Mouse (Mus musculus): Measurements from ENCODE around the gene Polr1c. TPM values are rescaled to one million over a fixed set of nuclear protein-coding genes. Genes with fewer than 3 reads are reported as not detected.

Polr1c gene
- 46.8 and 48.4 TPM in 2 replicates for polyA plus RNA-seq (2015; fragmentation: Nextera tagmentation; extraction: Ambion mirVana)

DNA sequence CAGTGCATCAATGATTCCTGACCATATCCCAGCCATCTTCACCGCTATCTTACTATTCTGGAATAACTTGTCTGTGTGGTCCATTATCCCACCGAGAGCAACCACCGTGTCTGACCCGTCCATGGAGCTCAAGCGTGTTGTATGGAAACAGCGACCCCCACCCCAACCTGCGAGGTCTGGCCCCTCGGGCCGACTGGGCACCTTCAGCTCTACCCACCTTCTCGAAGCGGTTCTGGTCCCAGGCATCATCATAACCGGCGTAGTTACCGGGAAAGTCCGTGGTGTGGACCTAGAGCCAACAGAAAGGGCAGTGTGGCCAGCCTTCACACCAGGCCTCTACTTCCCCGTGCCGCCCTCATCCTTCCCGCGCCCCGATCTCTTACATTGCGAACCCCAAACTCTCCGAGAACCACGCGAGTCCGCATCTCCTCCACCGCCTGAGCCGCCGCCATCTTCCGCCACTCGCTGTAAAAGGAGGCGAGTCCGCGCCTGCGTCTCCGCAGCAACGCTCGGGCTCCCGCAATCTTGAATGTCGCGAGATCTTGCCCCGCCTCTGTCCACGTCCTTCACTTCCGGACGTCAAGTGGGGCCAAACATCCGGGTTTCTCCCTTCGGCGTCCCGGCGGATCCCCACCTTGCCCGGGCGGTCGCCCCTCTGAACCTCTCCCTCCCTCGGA lies at the start of gene Polr1c, which contains the start of gene Yipf3:
Polr1c (minus strand) TSS at position 543 of the 677 bp plus-strand sequence.
Yipf3 (plus strand) TSS at position 569 of the 677 bp plus-strand sequence.
- peak; percentile 86 for ATAC-seq (ENCODE audit: extremely low read depth, insufficient number of reproducible peaks, low FRiP score, low TSS enrichment)
- H3K4me3 ChIP-seq = peak within 1 kb of the TSS; percentile 91
- peaks cover 79% of the 10 kb centered on the region for H3K36me3 ChIP-seq
- under 1% methylated on average over 53 of the region's 53 CpGs for WGBS
- H3K27me3 ChIP-seq (replicated peaks) = no peaks in the 10 kb centered on the region
- H3K4me1 ChIP-seq = peaks cover 28% of the 10 kb centered on the region
- H3K9me3 ChIP-seq = no peaks in the 10 kb centered on the region
- peak within 1 kb of the TSS; percentile 76 for H3K4me2 ChIP-seq
- H3K27ac ChIP-seq (replicated peaks) = peak within 1 kb of the TSS; percentile 82
- peak within 1 kb of the TSS; percentile 97 for H3K9ac ChIP-seq

DNA sequence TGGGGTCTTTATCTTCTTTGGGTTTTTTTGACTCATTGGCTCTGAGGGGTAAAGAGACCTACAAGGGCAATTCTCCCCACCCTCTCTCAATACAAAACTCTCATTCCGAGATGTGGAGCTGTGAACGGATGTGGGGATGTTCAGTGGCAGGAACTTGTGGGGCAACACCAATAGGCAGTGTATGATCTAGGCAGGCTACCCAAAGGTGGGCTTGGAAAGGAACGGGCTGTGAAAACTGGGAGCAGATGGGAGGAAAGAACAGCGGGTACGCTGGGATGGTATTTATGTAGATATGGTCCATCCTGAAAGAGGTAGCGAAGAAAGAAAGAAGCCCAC lies 49.1 kb upstream of the Polr1c start:
- peaks cover 19% of the 10 kb centered on the region for H3K4me1 ChIP-seq
- peak overlapping the region; percentile 67 for H3K4me3 ChIP-seq
- H3K27ac ChIP-seq (replicated peaks) = no peak overlapping the region
- peak overlapping the region; percentile 80 for H3K9ac ChIP-seq
- peaks cover 87% of the 10 kb centered on the region for H3K27me3 ChIP-seq (replicated peaks)
- WGBS = 12% methylated on average over 6 of the region's 6 CpGs
- H3K9me3 ChIP-seq = no peaks in the 10 kb centered on the region
- no peaks in the 10 kb centered on the region for H3K36me3 ChIP-seq
- ATAC-seq (ENCODE audit: extremely low read depth, insufficient number of reproducible peaks, low FRiP score, low TSS enrichment) = no peak
- H3K4me2 ChIP-seq = peak overlapping the region; percentile 100

DNA sequence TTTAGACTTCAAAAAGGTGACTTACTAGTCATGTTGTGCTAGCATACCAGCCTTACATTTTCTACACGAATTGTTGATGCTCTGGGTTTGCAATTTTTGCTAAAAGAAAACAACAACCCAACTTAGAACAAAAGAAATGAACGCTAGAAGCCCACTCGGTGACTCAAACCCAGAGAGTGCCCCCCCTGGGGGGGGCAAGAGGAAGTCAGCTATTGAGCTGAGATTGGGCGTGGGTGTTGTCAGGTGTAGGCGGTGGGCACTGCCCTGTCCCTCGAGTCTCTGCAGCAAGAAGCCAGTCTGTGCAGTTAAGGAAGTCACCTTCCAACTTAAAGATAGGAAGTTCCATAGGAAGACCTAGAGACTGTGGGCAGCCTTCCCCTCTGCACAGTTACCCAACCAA lies 48.7 kb upstream of the Polr1c start:
- 0 out of 2 replicates have a peak overlapping the region, but pooled peaks have one; percentile 67 for H3K4me3 ChIP-seq

DNA sequence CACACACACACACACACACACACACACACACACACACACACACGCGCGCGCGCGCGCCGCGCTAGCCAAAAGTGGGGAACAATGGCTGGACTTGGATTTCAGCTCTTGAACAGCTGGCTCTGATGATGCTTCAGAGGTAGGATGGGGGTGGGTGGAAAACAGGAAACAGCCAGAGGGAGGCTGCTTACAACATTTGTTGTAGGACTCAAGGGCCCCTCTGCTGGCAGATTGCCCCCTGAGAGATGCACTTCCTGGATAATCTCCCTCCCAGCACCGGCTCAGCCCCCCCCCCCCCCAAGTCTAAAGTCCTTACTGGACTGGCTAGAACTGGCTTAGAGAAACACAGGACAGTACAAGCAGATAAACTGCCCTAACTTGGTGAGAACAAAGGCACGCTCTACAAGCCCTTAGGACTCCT lies 39.8 kb upstream of the Polr1c start:
- Histone ChIP-seq H3K9me3 (no peaks in the 10 kb centered on the region), H3K4me2 (no peak overlapping the region), H3K4me1 (peaks cover 12% of the 10 kb centered on the region), H3K36me3 (no peaks in the 10 kb centered on the region), H3K9ac (peak overlapping the region; percentile 5; the same call in 1 of the 2 replicates), H3K27ac (replicated peaks) (no peak overlapping the region; the same call in 1 of the 2 replicates), H3K27me3 (replicated peaks) (peaks cover 12% of the 10 kb centered on the region), H3K4me3 (no peak overlapping the region)
- 68% methylated on average over 11 of the region's 11 CpGs for WGBS
- no peak for ATAC-seq (ENCODE audit: extremely low read depth, insufficient number of reproducible peaks, low FRiP score, low TSS enrichment)

More for the DNA sequence above, 48.7 kb upstream of the Polr1c start:
- no peak overlapping the region for H3K9ac ChIP-seq
- ATAC-seq (ENCODE audit: extremely low read depth, insufficient number of reproducible peaks, low FRiP score, low TSS enrichment) = no peak
- H3K4me1 ChIP-seq = peaks cover 19% of the 10 kb centered on the region
- H3K27me3 ChIP-seq (replicated peaks) = peaks cover 87% of the 10 kb centered on the region
- H3K36me3 ChIP-seq = no peaks in the 10 kb centered on the region
- H3K9me3 ChIP-seq = no peaks in the 10 kb centered on the region
- H3K4me2 ChIP-seq = no peak overlapping the region
- 38% methylated on average over 6 of the region's 6 CpGs for WGBS
- H3K27ac ChIP-seq (replicated peaks) = no peak overlapping the region

DNA sequence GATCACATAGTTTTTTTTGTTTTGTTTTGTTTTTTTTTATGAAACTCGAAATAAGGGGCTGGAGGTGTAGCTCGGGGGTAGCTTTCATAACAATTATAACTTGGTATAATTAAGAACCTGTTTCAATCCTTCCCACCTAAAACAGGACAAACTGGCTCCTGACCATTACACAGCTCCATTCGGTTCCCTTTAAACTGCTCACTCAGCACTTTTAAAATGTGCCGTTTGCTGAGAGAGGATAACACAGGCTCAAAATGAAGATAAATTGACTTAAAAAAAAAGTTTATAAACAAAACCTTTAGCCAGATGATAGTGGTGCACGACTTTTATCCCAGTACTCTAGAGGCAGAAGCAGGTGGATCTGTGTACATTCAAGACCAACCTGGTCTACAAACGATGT lies 37.6 kb upstream of the Polr1c start:
- no peak overlapping the region for H3K4me3 ChIP-seq
- H3K9me3 ChIP-seq = no peaks in the 10 kb centered on the region
- no peak overlapping the region for H3K4me2 ChIP-seq
- no peak for ATAC-seq (ENCODE audit: extremely low read depth, insufficient number of reproducible peaks, low FRiP score, low TSS enrichment)
- no peak overlapping the region for H3K27ac ChIP-seq (replicated peaks)
- H3K27me3 ChIP-seq (replicated peaks) = peaks cover under 1% of the 10 kb centered on the region; the same call in 1 of the 2 replicates
- H3K9ac ChIP-seq = no peak overlapping the region
- H3K4me1 ChIP-seq = peaks cover 31% of the 10 kb centered on the region
- WGBS = 49% methylated on average over 6 of the region's 6 CpGs
- peaks cover 7% of the 10 kb centered on the region for H3K36me3 ChIP-seq

DNA sequence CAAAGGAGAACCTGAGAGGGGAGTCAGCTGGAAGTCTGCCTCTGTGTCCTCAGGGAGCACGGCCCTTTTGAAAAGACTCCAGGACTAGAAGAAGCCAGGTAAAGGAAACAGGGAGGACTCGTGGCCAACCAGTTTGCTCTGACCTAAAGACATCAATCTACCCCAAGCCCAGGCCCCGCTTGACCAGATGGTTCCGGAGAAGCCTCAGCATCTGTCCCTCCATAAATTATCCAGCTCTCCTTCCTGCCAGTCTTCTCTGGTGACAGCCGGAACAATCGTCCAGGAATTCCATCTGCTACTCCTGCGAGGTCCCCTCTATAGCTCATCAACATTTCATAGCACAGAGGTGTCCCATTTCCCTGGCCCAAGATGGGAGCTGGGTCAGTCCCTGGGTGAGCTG lies 36.8 kb upstream of the Polr1c start:
- Histone ChIP-seq H3K36me3 (peaks cover 14% of the 10 kb centered on the region), H3K4me3 (no peak overlapping the region), H3K4me2 (no peak overlapping the region), H3K4me1 (peaks cover 31% of the 10 kb centered on the region), H3K27ac (replicated peaks) (no peak overlapping the region), H3K9me3 (no peaks in the 10 kb centered on the region), H3K9ac (no peak overlapping the region), H3K27me3 (replicated peaks) (no peaks in the 10 kb centered on the region)
- 55% methylated on average over 7 of the region's 7 CpGs for WGBS
- no peak for ATAC-seq (ENCODE audit: extremely low read depth, insufficient number of reproducible peaks, low FRiP score, low TSS enrichment)

DNA sequence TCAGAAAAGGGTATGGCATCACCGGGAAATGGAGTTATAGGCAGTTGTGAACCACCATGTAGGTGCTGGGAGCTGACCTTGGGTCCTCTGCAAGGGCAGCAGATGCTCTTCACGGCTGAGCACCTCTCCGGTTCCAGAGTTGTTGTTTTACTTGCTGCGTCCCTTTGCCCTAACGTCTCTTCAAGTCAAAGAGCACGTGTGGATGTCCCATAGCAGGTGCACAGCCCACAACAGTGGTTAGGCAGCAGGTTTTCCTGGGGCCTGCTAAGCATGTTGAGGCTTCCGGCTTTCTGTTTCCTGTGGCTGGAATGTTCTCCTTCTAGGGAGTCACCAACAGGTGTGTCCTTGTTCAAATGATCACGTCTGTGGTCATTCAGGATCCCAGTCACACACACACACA lies 36.1 kb upstream of the Polr1c start:
- no peak for ATAC-seq (ENCODE audit: extremely low read depth, insufficient number of reproducible peaks, low FRiP score, low TSS enrichment)
- H3K4me3 ChIP-seq = no peak overlapping the region
- H3K27me3 ChIP-seq (replicated peaks) = no peaks in the 10 kb centered on the region
- WGBS = 81% methylated on average over 8 of the region's 8 CpGs
- H3K4me1 ChIP-seq = peaks cover 31% of the 10 kb centered on the region
- no peaks in the 10 kb centered on the region for H3K9me3 ChIP-seq
- no peak overlapping the region for H3K27ac ChIP-seq (replicated peaks)
- no peak overlapping the region for H3K4me2 ChIP-seq
- peaks cover 22% of the 10 kb centered on the region for H3K36me3 ChIP-seq
- H3K9ac ChIP-seq = no peak overlapping the region

DNA sequence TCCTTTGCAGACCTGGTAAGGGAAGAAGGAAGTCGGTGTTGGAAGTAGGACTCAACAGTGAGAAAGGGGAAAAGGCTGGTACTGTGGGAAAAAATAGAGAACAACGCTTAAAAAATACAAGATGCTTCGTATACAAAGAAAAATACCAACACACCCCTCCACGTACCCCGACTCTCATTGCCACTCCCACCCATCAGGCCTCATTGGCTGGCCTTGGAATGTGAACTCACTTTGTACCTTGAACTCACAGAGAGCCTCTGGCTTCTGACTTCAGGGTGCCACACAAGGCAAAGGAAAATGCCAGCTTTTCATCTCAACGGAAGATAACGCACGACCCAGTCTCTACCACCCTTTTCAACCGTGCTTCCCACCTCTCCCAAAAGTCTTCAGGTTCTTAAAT lies 35.3 kb upstream of the Polr1c start:
- H3K4me1 ChIP-seq = peaks cover 35% of the 10 kb centered on the region
- no peak overlapping the region; the same call in 1 of the 2 replicates for H3K27ac ChIP-seq (replicated peaks)
- ATAC-seq (ENCODE audit: extremely low read depth, insufficient number of reproducible peaks, low FRiP score, low TSS enrichment) = no peak
- H3K36me3 ChIP-seq = peaks cover 30% of the 10 kb centered on the region
- H3K27me3 ChIP-seq (replicated peaks) = no peaks in the 10 kb centered on the region
- H3K4me2 ChIP-seq = peak overlapping the region; percentile 95
- peak overlapping the region; percentile 89 for H3K9ac ChIP-seq
- no peaks in the 10 kb centered on the region for H3K9me3 ChIP-seq
- H3K4me3 ChIP-seq = peak overlapping the region; percentile 85
- WGBS = 21% methylated on average over 9 of the region's 9 CpGs

DNA sequence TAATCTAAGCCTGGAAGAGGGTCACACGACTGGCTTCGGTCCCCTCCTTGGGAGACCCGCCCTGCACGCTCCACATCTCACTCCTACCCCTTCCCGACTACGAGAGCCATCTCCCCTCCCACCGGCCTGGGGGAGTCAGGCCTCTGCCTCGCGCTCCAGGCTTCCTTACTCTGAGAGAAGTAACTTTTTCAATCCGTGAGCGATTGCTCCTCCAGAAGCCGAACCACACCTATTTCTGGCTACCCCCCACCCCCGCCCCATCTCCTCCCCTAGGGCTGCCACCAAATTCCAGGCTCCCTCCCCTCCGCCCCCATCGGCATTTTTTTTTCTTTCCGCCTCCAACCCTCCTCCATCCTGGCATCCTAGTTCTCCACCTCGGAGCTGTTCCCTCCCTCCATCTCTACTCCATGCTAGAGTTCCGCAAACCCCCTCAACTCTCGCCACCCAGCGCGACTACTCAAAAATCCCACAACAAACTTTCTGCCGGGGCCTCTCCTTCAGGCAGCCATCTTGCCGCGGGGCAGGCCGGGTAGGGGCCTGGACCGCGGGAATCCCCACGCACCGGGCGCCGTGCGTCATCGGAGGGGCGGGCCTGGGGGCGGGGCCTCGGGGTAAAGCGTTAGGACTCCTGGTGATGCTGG lies 34.7 kb upstream of the Polr1c start, which contains the start of gene Tjap1:
Tjap1 (minus strand) TSS at position 544 of the 641 bp plus-strand sequence.
- Histone ChIP-seq H3K9me3 (no peaks in the 10 kb centered on the region), H3K9ac (peak within 1 kb of the TSS; percentile 89), H3K4me1 (peaks cover 36% of the 10 kb centered on the region), H3K27me3 (replicated peaks) (no peaks in the 10 kb centered on the region), H3K36me3 (peaks cover 34% of the 10 kb centered on the region), H3K4me3 (peak within 1 kb of the TSS; percentile 85), H3K27ac (replicated peaks) (peak within 1 kb of the TSS; percentile 96), H3K4me2 (peak within 1 kb of the TSS; percentile 95)
- WGBS = under 1% methylated on average over 37 of the region's 37 CpGs
- peak; percentile 87 for ATAC-seq (ENCODE audit: extremely low read depth, insufficient number of reproducible peaks, low FRiP score, low TSS enrichment)

DNA sequence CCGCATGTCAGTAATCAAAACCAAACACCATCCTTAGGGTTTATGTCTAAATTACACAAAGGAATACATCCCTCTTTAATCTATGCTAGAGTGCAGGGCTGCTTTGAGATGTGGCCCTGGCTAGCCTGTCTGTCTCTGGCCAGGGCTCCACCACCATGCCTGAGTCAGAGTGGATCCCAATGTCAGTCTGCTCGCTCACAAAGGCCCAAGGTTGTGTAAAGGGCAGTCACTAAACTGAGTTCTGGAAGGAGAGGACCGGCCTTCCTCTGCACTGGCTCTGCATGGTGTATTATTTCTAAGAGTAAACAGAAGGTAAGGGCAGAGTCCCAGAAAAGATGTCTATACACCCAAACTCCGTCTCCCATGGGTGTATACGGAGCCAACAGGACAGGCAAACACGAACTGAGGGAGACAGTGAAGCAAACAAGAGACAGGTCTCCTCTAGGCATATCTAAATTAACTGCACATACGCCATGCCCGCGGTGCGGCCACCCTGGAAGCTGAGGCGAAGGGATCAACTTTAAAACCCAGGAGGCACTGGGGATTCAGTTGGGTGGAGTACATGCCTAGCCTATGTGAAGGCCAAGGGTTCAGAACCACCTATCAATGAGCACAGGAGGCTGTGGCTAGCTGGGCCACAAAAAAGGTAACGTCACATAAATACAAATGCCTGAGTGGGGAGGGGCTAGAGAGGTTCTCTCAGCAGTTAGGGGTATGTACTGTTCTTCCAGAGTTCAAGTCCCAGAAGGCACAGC lies 30.3 kb upstream of the Polr1c start:
- Histone ChIP-seq H3K36me3 (peaks cover 65% of the 10 kb centered on the region), H3K27ac (replicated peaks) (peak overlapping the region; percentile 63), H3K4me1 (peaks cover 69% of the 10 kb centered on the region), H3K4me3 (no peak overlapping the region), H3K27me3 (replicated peaks) (no peaks in the 10 kb centered on the region), H3K9ac (peak overlapping the region; percentile 44; the same call in 1 of the 2 replicates), H3K9me3 (no peaks in the 10 kb centered on the region), H3K4me2 (no peak overlapping the region)
- no peak for ATAC-seq (ENCODE audit: extremely low read depth, insufficient number of reproducible peaks, low FRiP score, low TSS enrichment)
- WGBS = 81% methylated on average over 12 of the region's 12 CpGs

DNA sequence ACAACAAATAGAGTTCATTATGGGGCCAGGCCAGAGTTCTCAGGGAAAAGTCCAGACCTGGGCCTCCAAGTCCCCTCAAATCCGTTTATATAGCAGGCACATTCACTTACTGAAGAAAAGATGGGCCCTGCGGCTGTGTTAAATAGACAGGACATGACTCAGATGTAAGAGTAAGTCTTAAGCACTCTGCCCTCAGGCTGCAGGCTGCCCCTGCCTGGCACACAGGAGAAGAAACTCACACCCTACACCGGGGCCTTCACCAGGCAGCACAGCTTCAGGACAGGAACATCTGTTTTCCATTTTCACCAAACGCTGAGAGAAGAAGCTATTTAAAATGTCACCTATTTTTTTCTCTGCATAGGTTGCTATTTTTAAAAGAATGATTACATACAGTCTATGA lies 29.7 kb upstream of the Polr1c start:
- no peak overlapping the region for H3K4me3 ChIP-seq
- 71% methylated on average over 4 of the region's 4 CpGs for WGBS
- peak overlapping the region; percentile 63 for H3K27ac ChIP-seq (replicated peaks)
- no peak for ATAC-seq (ENCODE audit: extremely low read depth, insufficient number of reproducible peaks, low FRiP score, low TSS enrichment)
- H3K9ac ChIP-seq = no peak overlapping the region
- no peaks in the 10 kb centered on the region for H3K9me3 ChIP-seq
- no peak overlapping the region for H3K4me2 ChIP-seq
- H3K36me3 ChIP-seq = peaks cover 68% of the 10 kb centered on the region
- H3K4me1 ChIP-seq = peaks cover 73% of the 10 kb centered on the region
- no peaks in the 10 kb centered on the region for H3K27me3 ChIP-seq (replicated peaks)

Measured in heart, embryonic 13.5 days (tissue).